Mouse (Mus musculus) heart, embryonic 12.5 days (tissue): Measurements from ENCODE around the gene Zdhhc12. TPM values are rescaled to one million over a fixed set of nuclear protein-coding genes. Genes with fewer than 3 reads are reported as not detected.

Experiments used
- ATAC-seq: fragments of 200-750 bp; cut with Nextera tagmentation; 2 replicates; pipeline ENCODE4 v1.8.0; 2017; ENCODE audit warnings: moderate TSS enrichment, moderate library complexity; ENCODE audit not compliant: insufficient number of reproducible peaks, low FRiP score
- H3K27ac ChIP-seq: fragments of 300-500 bp; sonication (generic); 2 replicates; pipeline ENCODE4 v1.5.1; 2016; ENCODE audit warnings: mild to moderate bottlenecking, moderate library complexity; ENCODE audit not compliant: poor library complexity, severe bottlenecking
- H3K27me3 ChIP-seq: fragments of 300-500 bp; sonication (generic); replicated peaks from 2 replicates; pipeline ENCODE4 v1.6.1; 2016; ENCODE audit warnings: mild to moderate bottlenecking, moderate library complexity
- H3K36me3 ChIP-seq: fragments of 300-500 bp; sonication (generic); 2 replicates; pipeline ENCODE4 v1.6.1; 2016; ENCODE audit warnings: mild to moderate bottlenecking, moderate library complexity
- H3K4me1 ChIP-seq: fragments of 300-500 bp; sonication (generic); replicated peaks from 2 replicates; pipeline ENCODE4 v1.6.1; 2016; ENCODE audit warnings: mild to moderate bottlenecking
- H3K4me2 ChIP-seq: fragments of 300-500 bp; sonication (generic); 2 replicates; pipeline ENCODE4 v1.6.1; 2016; ENCODE audit warnings: mild to moderate bottlenecking, moderate library complexity
- H3K4me3 ChIP-seq: fragments of 300-500 bp; sonication (generic); 2 replicates; pipeline ENCODE4 v1.5.1; 2016; ENCODE audit warnings: mild to moderate bottlenecking
- H3K9ac ChIP-seq: fragments of 300-500 bp; sonication (generic); 2 replicates; pipeline ENCODE4 v1.6.1; 2016; ENCODE audit warnings: mild to moderate bottlenecking, moderate library complexity
- H3K9me3 ChIP-seq: fragments of 300-500 bp; sonication (generic); replicated peaks from 2 replicates; pipeline ENCODE4 v1.6.1; 2016; ENCODE audit warnings: mild to moderate bottlenecking, moderate library complexity
- WGBS: fragments of 180-500 bp; shearing (Covaris S2); methylation state at CpG from one replicate; pipeline ENCODE4 v1.1.7; 2016; 5-methylcytosine and 5-hydroxymethylcytosine counted together
- polyA plus RNA-seq: library from polyadenylated mRNA; unstranded; fragments of >200 nt; fragmentation: Nextera tagmentation; extraction: Ambion mirVana; gene quantifications from 2 replicates; pipeline ENCODE4 v1.2.1, GENCODE M21; 2016

The Zdhhc12 gene
- polyA plus RNA-seq, 1 experiment from 2014 or later = 49.8 TPM

DNA sequence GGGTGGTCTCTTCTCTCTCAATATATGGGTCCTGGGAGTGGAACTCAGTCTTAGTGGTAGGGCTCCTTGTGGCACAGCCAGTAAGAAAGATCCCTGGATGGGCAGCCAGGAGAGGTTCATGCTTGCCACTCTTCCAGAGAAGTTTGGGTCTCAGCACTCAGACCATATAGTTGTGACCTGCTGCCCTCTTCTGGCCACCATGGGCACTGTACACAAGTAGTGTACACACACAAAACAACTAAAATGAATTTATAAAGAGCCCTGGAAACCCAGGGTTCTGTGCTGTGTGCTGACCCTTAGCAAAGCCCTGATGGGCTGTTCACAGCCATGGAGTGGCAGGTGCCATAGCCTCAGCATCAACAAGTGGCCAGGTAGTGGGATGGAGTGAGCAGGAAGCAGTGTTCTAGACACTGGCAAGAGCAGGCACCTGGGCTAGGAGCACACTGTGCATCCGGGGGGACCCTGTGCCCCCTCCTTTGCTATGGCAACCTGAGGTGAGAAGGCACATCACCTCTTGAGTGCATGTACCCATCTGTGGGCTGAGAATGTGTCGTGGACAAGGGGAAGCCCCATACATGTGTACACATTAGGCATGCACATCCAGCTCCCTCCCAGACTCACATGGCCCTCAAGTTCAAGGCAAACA is 2.6 kb upstream of the Zdhhc12 start:
- no peaks in the 10 kb centered on the region for H3K27me3 ChIP-seq
- no peak overlapping the region for H3K9ac ChIP-seq
- H3K36me3 ChIP-seq = peaks cover 43% of the 10 kb centered on the region
- no peak overlapping the region for H3K4me2 ChIP-seq
- no peak overlapping the region for H3K4me3 ChIP-seq
- ATAC-seq = no peak
- no peaks in the 10 kb centered on the region for H3K9me3 ChIP-seq
- peaks cover 20% of the 10 kb centered on the region for H3K4me1 ChIP-seq
- WGBS = 85% methylated on average over 2 of the region's 2 CpGs
- H3K27ac ChIP-seq = no peak overlapping the region

DNA sequence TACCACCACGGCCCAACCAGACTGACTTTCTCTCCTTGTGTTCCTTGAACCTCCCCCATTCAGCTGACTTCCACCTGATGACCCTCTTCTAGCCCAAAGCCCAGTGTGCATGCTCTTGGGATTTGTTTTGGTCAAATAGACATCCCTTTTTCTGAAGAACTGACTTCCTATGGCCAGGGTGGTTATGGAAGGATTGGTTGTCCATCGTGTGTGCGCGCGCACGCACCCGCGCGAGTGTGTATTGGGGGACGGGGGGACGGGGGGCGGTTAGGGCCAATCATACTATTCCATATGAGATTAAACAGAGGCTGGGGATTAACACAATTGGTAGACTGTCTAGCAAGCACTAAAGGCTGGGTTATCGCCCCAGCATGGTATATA is 750 bp upstream of the Zdhhc12 start:
- ATAC-seq = no peak
- Histone ChIP-seq H3K9ac (peak overlapping the region; percentile 66), H3K4me2 (peak overlapping the region; percentile 78), H3K4me3 (peak overlapping the region; percentile 75), H3K9me3 (no peaks in the 10 kb centered on the region), H3K36me3 (peaks cover 39% of the 10 kb centered on the region), H3K27ac (peak overlapping the region; percentile 23), H3K27me3 (no peaks in the 10 kb centered on the region), H3K4me1 (peaks cover 20% of the 10 kb centered on the region)
- 4% methylated on average over 13 of the region's 13 CpGs for WGBS

GRCm38 (mm10) chr2:30092280-30092918 is 1.0 kb downstream of the Zdhhc12 start:
- Histone ChIP-seq H3K9ac (peak overlapping the region; percentile 86), H3K4me3 (peak overlapping the region; percentile 75), H3K9me3 (peaks cover under 1% of the 10 kb centered on the region; the same call in 1 of the 2 replicates), H3K4me1 (peaks cover 20% of the 10 kb centered on the region), H3K4me2 (peak overlapping the region; percentile 78), H3K36me3 (peaks cover 28% of the 10 kb centered on the region), H3K27me3 (no peaks in the 10 kb centered on the region), H3K27ac (no peak overlapping the region)
- 30% methylated on average over 6 of the region's 6 CpGs for WGBS
- no peak for ATAC-seq

- Histone ChIP-seq H3K9me3 (peaks cover 3% of the 10 kb centered on the region; the same call in 1 of the 2 replicates), H3K4me1 (peaks cover 20% of the 10 kb centered on the region), H3K27me3 (no peaks in the 10 kb centered on the region), H3K9ac (peak overlapping the region; percentile 16; the same call in 1 of the 2 replicates), H3K27ac (no peak overlapping the region), H3K36me3 (peaks cover 35% of the 10 kb centered on the region), H3K4me2 (no peak overlapping the region), H3K4me3 (no peak overlapping the region)
- ATAC-seq = no peak
- WGBS = 95% methylated on average over 12 of the region's 12 CpGs
Observed at GRCm38 (mm10) chr2:30091521-30091920, 1.9 kb downstream of the Zdhhc12 start.

GRCm38 (mm10) chr2:30087310-30087709 is 6.1 kb downstream of the Zdhhc12 start:
- H3K9ac ChIP-seq = no peak overlapping the region
- H3K4me1 ChIP-seq = peaks cover 11% of the 10 kb centered on the region
- H3K36me3 ChIP-seq = peaks cover 37% of the 10 kb centered on the region
- H3K9me3 ChIP-seq = peaks cover 3% of the 10 kb centered on the region; the same call in 1 of the 2 replicates
- ATAC-seq = no peak
- no peak overlapping the region for H3K27ac ChIP-seq
- H3K4me2 ChIP-seq = no peak overlapping the region
- H3K27me3 ChIP-seq = no peaks in the 10 kb centered on the region
- no peak overlapping the region for H3K4me3 ChIP-seq
- 85% methylated on average over 4 of the region's 4 CpGs for WGBS

DNA sequence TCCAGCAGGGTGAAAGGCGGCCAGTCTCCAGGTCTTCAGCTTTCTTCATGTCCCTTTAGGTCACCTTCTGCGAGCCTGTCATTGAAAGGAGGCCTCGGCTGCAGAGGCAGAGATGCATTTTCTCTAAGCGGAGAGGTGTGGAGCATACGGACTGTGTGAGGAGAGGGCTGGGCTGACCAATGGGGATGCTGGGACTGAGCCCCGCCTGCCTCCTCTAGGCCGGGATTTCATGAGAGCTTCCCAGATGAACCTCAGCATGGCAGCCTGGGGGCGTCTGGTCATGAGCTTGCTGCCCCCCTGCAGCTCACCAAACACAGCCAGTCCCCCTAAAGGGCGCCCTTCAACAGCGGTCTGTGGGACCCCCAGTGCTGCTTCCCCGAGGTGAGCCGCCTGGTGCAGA is 8.8 kb downstream of the Zdhhc12 start:
- Histone ChIP-seq H3K4me3 (peak overlapping the region; percentile 21; the same call in 1 of the 2 replicates), H3K9me3 (peaks cover 3% of the 10 kb centered on the region; the same call in 1 of the 2 replicates), H3K4me1 (peaks cover 17% of the 10 kb centered on the region), H3K36me3 (peaks cover 19% of the 10 kb centered on the region), H3K4me2 (peak overlapping the region; percentile 61), H3K27me3 (no peaks in the 10 kb centered on the region), H3K27ac (no peak overlapping the region), H3K9ac (peak overlapping the region; percentile 52)
- 0 out of 2 replicates have a peak, but pooled peaks have one; percentile 49 for ATAC-seq
- 16% methylated on average over 12 of the region's 12 CpGs for WGBS

- no peak overlapping the region for H3K27ac ChIP-seq
- H3K4me2 ChIP-seq = peak overlapping the region; percentile 61
- no peaks in the 10 kb centered on the region for H3K27me3 ChIP-seq
- 61% methylated on average over 5 of the region's 5 CpGs for WGBS
- peak overlapping the region; percentile 52; the same call in 1 of the 2 replicates for H3K9ac ChIP-seq
- H3K4me1 ChIP-seq = peaks cover 22% of the 10 kb centered on the region
- no peak for ATAC-seq
- peaks cover 19% of the 10 kb centered on the region for H3K36me3 ChIP-seq
- H3K4me3 ChIP-seq = no peak overlapping the region
- H3K9me3 ChIP-seq = peaks cover 3% of the 10 kb centered on the region; the same call in 1 of the 2 replicates
Observed at GRCm38 (mm10) chr2:30084113-30084512, 9.3 kb downstream of the Zdhhc12 start.

GRCm38 (mm10) chr2:30080181-30080800 is 13.2 kb downstream of the Zdhhc12 start:
- H3K36me3 ChIP-seq = 0 out of 2 replicates have a peak, but pooled peaks cover 8% of the 10 kb centered on the region
- H3K9me3 ChIP-seq = no peaks in the 10 kb centered on the region
- no peaks in the 10 kb centered on the region for H3K27me3 ChIP-seq
- no peak overlapping the region for H3K27ac ChIP-seq
- H3K4me1 ChIP-seq = peaks cover 35% of the 10 kb centered on the region
- WGBS = 78% methylated on average over 15 of the region's 15 CpGs
- ATAC-seq = no peak
- peak overlapping the region; percentile 93; the same call in 1 of the 2 replicates for H3K4me2 ChIP-seq
- H3K9ac ChIP-seq = peak overlapping the region; percentile 52; the same call in 1 of the 2 replicates
- H3K4me3 ChIP-seq = no peak overlapping the region

- Histone ChIP-seq H3K9me3 (no peaks in the 10 kb centered on the region), H3K27me3 (no peaks in the 10 kb centered on the region), H3K4me3 (peak overlapping the region; percentile 59), H3K4me1 (peaks cover 28% of the 10 kb centered on the region), H3K27ac (peak overlapping the region; percentile 91), H3K36me3 (0 out of 2 replicates have a peak, but pooled peaks cover 8% of the 10 kb centered on the region), H3K4me2 (peak overlapping the region; percentile 93), H3K9ac (peak overlapping the region; percentile 52)
- 63% methylated on average over 4 of the region's 4 CpGs for WGBS
- no peak for ATAC-seq
Observed at GRCm38 (mm10) chr2:30078760-30079159, 14.7 kb downstream of the Zdhhc12 start.

DNA sequence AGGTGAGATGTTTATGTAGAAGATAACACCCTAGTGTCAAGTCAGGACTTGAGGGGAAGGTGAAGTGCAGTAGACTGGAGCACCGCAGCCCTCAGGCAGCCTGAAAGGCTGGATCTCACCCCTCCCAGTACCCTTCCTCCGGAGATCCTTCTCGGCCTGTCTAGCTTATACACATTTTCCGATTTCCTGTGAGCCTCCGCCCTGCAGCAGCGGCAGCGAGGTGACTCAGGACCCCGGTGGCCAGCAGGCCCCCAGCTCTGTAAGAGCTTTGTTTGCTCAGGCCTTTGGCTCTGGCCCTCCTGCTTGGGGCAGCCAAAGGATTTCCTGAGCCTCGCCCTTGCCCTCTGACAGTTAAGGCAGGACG is 15.1 kb downstream of the Zdhhc12 start:
- Histone ChIP-seq H3K36me3 (peaks cover 10% of the 10 kb centered on the region), H3K4me2 (peak overlapping the region; percentile 93), H3K27ac (peak overlapping the region; percentile 91), H3K9me3 (no peaks in the 10 kb centered on the region), H3K4me1 (peaks cover 28% of the 10 kb centered on the region), H3K9ac (peak overlapping the region; percentile 52; the same call in 1 of the 2 replicates), H3K27me3 (no peaks in the 10 kb centered on the region), H3K4me3 (peak overlapping the region; percentile 59)
- WGBS = 14% methylated on average over 10 of the region's 10 CpGs
- ATAC-seq = peak; percentile 71
